Mouse (Mus musculus) right cerebral cortex, postnatal 4 days (tissue): ENCODE results near the gene Ift140.
"Not testable (repeated sequence)": the region's sequence is repeated elsewhere in the genome, so short reads cannot be mapped to it uniquely, and the experiment has no call there.

Source experiments
- DNase-seq: peaks from one replicate; pipeline ENCODE4 v3.0.0-alpha.2; 2022

Ift140 gene

DNA sequence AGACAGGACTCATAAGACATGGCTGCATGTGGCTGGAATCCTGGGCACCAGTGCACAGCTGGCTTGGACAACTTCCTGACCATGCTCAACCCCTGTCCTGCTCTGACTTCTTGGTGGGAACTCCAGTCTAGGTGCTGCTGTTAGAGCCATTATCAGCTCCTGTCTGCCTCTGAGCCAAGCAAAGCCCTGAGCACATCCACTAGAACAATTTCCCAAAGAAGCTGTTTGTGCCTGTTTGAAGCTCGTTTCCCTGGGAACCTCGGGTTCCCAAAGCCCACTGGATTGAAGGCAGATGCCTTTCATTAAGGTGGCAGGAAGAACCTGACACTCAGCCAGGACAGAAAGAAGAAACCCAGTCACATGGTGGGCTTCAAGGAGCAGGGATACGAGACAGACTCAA is 104.5 kb downstream of the Ift140 start, which contains the start of gene Ptx4:
Ptx4 (plus strand) TSS at position 355 of the 400 bp plus-strand sequence.
- no peak for DNase-seq

DNA sequence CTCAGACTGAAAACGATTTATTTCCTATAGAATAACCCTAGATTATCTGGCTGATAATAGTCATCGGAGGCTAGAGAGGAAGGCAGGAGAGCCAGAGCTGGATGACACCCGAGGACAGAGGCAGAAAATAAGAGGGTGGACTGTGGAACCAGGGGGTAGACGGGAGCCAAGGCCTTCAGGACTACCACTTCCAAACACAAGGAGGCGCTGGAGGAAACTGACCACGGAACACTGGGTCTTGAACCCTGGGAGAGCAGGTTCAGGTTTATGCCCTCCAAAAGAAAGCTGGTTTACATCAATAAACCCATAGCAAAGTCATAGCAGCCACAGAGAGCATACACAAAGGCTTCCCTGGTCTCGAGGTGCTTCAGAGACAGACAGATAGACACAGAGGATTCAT is 108.1 kb downstream of the Ift140 start:
- no peak for DNase-seq

DNA sequence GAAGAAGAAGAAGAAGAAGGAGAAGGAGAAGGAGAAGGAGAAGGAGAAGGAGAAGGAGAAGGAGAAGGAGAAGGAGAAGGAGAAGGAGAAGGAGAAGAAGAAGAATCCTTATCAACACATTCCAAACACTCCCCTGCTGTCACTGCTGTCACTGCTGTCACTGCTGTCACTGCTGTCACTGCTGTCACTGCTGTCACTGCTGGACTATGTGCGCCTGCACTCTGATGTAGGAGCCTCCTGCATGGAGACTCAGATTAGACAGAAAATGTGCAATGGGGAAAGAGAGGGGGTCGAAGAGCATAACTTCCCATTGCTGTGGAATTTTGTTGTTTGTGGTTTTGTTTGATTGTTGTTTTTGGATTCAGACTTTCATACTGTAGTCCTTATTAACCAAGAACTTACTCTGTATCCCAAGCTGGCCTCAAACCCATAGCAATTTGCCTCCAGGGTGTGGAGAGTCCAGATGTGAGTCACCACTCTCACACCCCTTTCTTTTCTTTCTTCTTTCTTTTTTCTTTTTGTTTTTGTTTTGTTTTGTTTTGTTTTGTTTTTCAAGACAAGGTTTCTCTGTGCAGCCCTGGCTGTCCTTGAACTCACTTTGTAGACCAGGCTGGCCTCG is 109.7 kb downstream of the Ift140 start:
- not testable (repeated sequence) for DNase-seq

DNA sequence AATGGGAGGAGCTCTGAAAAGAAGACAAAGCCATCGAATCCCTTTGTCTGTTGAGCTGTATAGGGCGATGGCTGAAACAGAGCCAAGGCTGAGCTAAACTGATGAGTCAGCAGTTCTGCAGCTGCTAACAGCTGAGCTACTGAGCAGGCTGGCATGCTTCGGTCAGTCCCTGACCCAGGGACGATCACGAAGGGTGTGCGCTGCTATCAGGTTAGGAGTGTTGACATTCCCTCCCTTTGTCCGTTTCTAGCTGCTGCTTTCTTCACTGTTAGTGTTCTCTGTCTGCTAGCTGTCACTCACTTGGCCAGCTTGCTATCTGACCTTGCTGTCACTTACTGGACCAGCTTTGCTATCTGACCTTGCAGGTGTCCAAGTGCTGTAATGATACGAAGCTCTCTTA is 111.2 kb downstream of the Ift140 start:
- DNase-seq: no peak

DNA sequence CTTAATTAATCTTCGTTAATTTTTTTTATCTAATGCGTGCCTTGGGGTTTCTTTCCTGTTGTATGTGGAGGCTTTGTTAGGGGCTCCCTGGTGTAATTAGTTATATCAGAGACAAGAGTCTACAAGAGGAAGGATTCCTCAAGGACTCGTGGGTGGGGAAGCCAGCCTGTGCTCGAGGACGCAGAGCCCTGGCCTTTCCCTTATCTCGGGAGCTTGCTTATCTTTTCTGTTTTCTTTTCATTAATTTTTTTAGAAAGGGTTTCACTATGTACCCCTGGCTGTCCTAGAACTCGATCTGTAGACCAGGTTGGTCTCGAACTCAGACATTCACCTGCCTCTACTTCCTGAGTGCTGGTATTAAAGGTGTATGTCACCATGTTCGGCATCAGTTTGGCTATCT is 111.8 kb downstream of the Ift140 start:
- no peak for DNase-seq

DNA sequence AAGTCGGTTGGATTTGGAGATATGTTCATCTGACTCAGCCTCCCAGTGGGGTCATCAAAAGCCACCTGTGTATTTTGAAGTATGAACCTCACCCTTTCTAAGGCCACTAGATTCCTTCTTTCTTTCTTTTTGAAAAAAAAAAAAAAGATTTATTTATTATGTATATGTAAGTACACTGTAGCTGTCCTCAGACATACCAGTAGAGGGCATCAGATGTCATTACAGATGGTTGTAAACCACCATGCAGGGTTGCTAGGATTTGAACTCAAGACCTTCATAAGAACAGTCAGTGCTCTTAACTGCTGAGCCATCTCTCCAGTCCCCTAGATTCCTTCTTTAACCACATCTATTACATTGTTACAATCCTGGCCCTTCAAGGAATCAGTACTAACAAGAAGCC is 114.2 kb downstream of the Ift140 start:
- no peak for DNase-seq

DNA sequence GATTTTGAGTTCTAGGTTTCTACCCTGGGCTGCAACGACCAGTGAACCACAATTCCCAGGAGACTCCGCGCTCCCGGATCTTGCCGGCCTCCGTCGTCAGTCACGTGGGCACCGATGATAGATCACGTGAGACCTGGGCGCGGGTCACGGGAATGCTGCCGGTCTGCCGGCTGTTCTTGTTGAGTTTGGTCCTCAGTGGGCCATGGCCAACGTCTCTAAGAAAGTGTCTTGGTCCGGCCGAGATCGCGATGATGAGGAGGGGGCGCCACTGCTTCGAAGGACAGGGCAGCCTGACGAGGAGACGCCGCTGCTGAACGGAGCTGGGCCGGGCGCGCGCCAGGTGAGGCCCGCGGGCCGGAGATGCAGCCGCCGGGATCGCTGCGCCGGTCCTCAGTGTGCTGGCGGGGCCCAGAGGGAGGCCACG is 117.4 kb downstream of the Ift140 start, which contains the start of gene Clcn7:
Clcn7 (plus strand) TSS at position 117 of the 424 bp plus-strand sequence.
- DNase-seq: peak; percentile 92

DNA sequence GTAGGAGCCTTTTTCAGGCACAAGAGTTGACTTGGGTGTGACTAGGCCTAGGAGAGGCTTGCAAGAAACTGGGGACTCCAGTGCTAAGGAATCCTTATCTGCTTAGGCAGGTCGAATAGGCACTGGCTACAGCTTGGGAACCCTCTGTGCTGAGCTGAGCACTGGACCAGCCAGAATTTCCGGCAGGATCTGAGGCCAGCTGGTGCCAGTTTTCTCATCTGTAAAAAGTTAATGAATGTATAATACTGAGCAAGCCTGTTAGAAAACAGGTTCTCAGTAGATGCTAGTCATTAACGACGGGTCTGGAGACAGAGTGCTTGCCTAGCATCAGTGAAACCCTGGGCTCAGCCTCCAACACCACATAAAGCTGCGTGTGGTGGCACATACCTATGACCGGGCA is 119.7 kb downstream of the Ift140 start:
- DNase-seq: no peak

DNA sequence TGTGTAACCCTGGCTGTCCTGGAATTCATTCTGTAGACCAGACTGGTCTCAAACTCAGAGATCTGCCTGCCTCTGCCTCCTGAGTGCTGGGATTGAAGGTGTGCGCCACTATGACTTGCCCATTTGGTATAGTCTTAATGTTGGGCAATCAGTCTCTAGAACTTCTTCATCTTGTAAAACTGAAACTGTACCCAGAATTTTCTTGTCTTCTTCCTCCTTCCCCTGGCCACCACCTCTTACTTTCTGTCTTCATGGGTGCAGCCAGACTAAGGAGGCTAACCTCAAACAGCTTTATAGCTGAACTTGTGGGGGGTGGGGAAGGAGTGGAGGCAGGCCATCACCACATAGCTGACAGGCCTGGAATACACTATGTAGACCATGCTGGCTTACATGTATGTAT is 122.9 kb downstream of the Ift140 start:
- DNase-seq: no peak

DNA sequence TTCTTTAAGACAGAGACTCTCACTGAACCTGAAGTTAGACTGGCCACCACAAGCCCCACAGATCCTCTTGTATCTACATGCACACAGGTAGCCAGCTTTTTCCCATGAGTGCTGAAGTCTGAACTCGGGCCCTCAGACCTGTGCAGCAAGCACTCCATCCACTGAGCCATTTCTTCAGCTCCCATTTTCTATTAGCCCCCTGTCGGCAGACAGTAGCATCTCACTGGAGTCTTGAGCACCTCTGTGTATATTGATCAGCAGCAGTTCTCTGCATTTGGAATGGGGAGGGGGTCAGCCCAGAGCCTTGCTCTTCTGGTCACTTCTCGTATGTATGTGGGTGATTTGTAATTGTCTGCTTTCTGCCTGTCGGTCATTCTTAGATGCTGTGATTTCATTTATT is 124.1 kb downstream of the Ift140 start:
- DNase-seq: no peak
